Mouse (Mus musculus): ENCODE results near the gene Dync1i1.
"Not testable (repeated sequence)": the region's sequence is repeated elsewhere in the genome, so short reads cannot be mapped to it uniquely, and the experiment has no call there.

Gene Dync1i1

DNA sequence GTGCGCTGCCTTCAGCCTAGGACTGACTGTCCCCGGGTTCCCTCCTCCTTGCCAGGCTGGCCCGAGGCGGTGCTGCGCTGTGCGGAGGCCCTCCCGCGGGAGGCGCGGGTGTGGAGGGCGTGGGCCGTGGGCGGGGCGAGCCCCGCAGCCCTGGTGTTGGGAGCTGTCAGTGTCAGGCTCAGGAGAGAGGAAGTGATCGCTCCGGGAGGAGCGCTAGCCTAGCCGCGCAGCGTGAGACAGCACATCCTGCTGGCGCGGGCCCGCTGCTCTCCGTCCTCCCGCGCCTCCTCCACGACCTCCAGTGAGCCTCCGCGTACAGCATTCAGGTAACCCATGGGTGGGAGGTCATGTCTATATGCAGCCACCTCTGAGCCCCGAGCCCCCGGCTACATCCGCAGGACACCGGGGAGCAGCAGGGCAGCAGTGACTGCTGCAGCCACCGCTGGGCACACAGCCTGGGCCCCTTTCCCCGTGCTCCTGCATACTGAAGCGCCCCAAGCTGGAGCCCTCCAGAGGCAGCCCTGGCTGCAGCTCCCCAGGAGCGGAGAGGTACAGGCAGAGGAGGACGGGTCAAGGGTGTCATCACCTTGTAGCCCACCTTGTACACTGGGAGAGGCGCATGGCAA, at the start of gene Dync1i1:
Gene Dync1i1, plus strand, starts transcription at position 29 of the 626 bp plus-strand sequence.
- peak; percentile 3 for DNase-seq

- no peak for DNase-seq
Measured at GRCm38 (mm10) chr6:5679738-5680137, 45.7 kb upstream of the Dync1i1 start.

DNA sequence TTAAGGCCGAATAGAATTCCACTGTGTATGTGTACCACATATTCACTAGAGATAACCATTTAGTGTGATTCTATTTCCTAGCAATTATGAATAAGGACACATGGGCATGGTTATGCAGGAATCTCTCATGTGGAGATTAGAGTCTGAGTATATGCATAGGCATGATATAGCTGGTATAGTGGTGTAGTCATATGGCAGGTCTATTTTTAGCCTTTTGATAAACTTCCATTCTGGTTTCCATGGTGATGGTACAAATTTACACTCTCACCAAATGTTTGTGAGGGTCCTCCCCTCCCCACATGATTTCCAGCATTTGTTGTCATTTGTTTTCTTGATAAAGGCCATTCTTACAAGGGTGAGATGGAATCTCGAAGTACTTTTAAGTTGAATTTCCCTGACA, 23.6 kb upstream of the Dync1i1 start:
- DNase-seq = no peak

DNA sequence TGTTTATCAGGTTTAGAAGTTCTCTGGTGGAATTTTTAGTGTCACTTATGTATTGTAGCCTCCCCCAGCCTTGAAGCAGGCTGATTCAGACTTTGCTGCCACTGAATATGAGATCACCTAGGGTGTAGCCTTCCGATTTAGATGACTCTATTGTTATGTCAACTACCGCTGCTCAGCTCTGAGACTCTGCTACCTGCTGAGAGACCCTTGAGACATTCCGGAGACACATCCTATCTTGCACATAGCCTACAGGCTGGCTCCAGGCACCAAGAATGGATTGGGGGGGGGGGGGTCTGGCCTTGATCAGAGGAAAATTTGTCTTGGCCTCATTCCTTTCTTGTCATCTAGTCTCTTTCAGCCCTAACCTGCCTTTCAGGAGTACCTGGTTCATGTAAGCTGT, 17.5 kb upstream of the Dync1i1 start:
- not testable (repeated sequence) for DNase-seq

DNA sequence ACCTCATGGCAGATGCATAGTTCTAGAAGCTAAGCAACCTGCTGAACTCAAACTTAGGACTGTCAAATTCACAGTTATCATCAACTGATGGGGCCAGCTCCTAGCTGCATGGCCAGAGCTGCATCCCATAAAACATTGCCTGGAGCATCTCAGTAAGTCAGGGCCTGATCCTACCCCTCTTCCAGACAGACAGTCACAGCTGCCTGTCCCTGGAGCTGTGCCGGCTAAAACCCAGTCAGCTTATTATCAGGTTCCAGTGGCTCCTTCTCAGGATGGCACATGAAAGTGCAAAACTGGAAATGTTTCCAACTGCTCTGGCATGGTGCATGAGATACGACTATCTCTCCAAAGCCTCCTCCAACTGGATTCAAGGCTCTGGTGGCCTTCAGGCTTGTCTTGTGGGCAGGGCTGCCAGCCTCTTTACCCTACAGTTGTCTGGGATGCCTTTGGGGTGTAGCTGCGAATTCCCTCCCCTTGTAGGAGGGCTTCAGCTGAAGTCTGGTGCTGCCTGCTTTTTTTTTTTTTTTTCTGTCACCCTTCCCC, 15.3 kb upstream of the Dync1i1 start:
- DNase-seq = no peak

DNA sequence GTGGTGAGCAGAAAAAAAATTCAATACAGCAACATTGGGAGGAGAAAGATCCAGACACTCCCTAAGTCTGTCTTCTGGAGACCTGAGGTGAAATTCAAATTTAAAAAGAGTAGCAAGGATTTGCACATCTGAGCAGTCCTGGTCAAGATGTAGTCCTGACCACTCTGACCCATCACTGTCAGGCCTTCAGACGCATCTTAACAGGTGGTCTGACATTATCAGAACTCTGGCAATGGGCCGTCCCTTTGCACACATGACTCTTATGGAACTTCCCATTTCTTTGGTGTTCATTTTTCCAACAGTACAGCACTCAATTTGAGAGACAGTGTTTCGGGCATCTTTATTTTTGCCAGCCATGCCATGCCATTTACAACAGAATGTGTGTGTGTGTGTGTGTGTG, 12.8 kb upstream of the Dync1i1 start:
- DNase-seq = no peak

DNA sequence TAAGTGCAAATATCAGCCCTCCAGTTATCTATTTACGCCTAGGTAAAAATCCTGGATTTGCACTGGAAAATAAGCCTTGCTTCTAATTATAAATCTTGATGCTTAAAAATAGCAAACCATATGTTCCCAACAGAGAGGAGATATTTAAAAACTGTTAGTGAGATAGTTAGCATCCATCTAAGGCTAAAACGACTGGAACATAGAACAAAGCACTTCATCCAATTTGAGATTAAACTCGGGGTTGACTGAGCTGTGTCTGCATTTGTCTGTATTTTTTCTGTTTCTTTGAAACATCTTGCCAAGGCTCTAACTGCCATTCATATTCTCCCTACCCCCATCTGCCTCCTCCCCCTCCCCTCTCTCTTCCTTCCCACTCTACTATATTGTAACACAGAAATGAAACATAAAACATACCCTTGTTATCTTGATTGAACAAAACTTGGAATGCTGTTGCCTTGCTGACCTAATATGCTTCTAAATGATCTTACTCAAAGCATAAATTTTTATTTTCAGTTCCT, 10.3 kb upstream of the Dync1i1 start:
- no peak for DNase-seq

DNA sequence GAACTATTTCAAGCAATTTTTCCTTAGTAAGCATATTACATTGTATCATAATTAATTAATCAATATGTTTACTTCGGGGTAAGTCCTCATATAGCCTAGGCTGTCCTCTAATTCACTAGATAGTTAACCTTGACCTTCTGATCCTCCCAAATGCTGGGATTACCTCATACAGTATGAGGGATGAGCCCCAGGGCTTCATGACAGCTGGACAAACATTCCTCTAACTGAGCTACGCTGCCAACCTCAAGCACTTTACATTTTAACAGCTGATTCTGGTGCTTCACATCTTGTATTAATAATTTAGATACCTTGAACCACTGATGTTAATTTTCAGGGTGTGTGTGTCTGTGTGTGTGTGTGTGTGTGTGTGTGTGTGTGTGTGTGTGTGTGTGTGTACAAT, 6.5 kb upstream of the Dync1i1 start:
- no peak for DNase-seq

- not testable (repeated sequence) for DNase-seq
Measured at GRCm38 (mm10) chr6:5720716-5721115, 4.7 kb upstream of the Dync1i1 start.

DNA sequence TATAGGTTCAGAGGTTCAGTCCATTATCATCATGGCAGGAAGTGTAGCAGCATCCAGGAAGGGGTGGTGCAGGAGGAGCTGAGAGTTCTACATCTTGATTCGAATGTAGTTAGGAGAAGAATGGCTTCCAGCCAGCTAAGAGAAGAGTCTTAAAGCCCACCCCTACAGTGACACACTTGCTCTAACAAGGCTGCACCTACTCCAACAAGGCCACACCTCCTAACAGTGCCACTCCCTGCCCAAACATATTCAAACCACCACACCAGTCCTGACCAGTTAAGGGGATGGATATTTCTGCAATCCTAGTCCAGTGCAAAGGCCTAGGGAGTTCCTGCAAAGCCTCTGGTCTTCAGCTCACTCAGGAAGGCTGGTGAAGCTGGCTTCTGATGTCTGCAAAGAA, 1.5 kb upstream of the Dync1i1 start:
- no peak for DNase-seq

GRCm38 (mm10) chr6:5726237-5726670, 815 bp downstream of the Dync1i1 start:
- no peak for DNase-seq

- no peak for DNase-seq
Measured at GRCm38 (mm10) chr6:5733217-5733616, 7.8 kb downstream of the Dync1i1 start.

- no peak for DNase-seq
Measured at GRCm38 (mm10) chr6:5734398-5734797, 9.0 kb downstream of the Dync1i1 start.

- no peak for DNase-seq
Measured at GRCm38 (mm10) chr6:5734862-5735261, 9.4 kb downstream of the Dync1i1 start.

- DNase-seq = no peak
Measured at GRCm38 (mm10) chr6:5739711-5740110, 14.3 kb downstream of the Dync1i1 start.

- DNase-seq = no peak
Measured at GRCm38 (mm10) chr6:5741395-5742032, 16.1 kb downstream of the Dync1i1 start.

- no peak for DNase-seq
Measured at GRCm38 (mm10) chr6:5750079-5750711, 24.8 kb downstream of the Dync1i1 start.

DNA sequence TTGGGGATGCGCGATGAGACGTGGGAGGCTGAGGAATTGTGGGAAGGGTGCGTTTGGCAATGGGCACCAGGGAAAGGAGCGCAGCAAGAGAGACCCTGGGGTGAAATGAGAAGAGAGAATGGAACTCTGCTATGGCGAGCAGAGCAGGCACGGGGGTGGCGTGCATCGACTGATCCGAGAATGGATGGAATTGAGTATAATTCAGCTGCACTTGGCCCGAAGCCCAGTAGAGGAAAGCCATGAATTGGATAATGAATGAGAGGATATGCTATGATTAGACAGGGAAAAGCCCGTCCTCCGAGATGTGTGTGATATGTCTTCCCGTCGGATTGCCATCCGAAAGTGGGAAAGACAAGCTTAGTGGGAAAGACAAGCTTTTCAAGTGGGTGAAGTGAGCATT, 26.7 kb downstream of the Dync1i1 start:
- DNase-seq = no peak

GRCm38 (mm10) chr6:5752617-5753016, 27.2 kb downstream of the Dync1i1 start:
- DNase-seq = no peak

DNA sequence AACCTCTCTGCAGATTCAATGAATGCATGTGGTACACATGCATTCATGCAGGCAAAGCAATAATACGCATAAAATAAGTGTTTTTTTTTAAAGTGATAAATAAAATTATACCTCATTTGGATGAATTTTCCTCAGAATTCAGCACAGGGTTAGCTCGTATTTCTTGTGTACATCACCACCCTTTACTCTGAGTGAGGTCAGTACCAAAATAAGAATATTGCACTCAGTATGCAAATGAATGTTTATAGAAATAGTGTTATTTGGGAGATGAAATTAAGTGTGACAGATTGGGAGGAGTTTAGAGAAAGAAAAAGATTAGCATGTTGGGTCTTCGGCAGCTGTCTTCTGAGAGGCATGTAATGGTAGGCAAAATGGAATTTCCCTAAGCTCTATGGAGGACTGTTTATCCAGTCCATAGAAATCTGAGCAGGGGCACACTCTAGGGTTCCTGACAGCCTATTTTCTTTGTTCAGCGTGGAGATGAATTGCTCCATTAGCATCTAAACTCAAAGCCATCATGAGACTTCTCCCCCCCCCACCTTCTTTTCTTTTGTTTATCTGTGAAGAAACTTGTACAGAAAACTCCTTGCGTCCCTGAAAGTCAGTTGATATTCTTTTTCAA, 31.2 kb downstream of the Dync1i1 start:
- no peak for DNase-seq

- DNase-seq = no peak
Measured at GRCm38 (mm10) chr6:5762943-5763342, 37.5 kb downstream of the Dync1i1 start.

GRCm38 (mm10) chr6:5768576-5768975, 43.1 kb downstream of the Dync1i1 start:
- no peak for DNase-seq

GRCm38 (mm10) chr6:5770283-5770682, 44.8 kb downstream of the Dync1i1 start:
- no peak for DNase-seq

All from thymus, postnatal 14 days (tissue).